Mouse (Mus musculus): ENCODE measurements around the gene Olfr295.

The Olfr295 gene

GRCm38 (mm10) chr7:86583562-86583961, at the start of gene Olfr295:
TSS of gene Olfr295 (plus strand) at chr7:86583862.
- DNase-seq (ENCODE audit: extremely low read depth, low read depth, low spot score) = no peak

- no peak for DNase-seq (ENCODE audit: extremely low read depth, low read depth, low spot score)
These were observed 32.9 kb downstream of the Olfr295 start, which contains the start of gene Olfr294 for GRCm38 (mm10) chr7:86616543-86616942. TSS of gene Olfr294 (minus strand) at chr7:86616643.
